ENCODE assay signal across 9 mouse cellular contexts in genomic region chr3:84695867-84696361, GRCm38 (mm10). TPM values are rescaled to one million over a fixed set of nuclear protein-coding genes. Genes with fewer than 3 reads are reported as not detected.
DNase-seq lines count a peak whose midpoint lies in the region; ATAC-seq lines count a peak whose summit lies in the region.
"Had no signal": no experiment of that assay in that cellular context is flagged by ENCODE, and none has a peak within 500 bp of the region (broad histone marks: within the 10 kb centered on the region; RNA-seq: fewer than 3 reads in every experiment).

No protein-coding gene starts in this region.

- H3K4me3 ChIP-seq in embryonic facial prominence, embryonic 15.5 days (replicated peaks), result no peak overlapping the region

- no peaks in the 10 kb centered on the region for H3K27me3 ChIP-seq in embryonic facial prominence, embryonic 15.5 days

- peak overlapping the region; percentile 39 for H3K4me2 ChIP-seq in embryonic facial prominence, embryonic 15.5 days (replicated peaks)

- WGBS in embryonic facial prominence, embryonic 15.5 days, result 50% methylated on average over 9 of the region's 9 CpGs

- ATAC-seq in embryonic facial prominence, embryonic 15.5 days (ENCODE audit: insufficient number of reproducible peaks, low FRiP score, low TSS enrichment, low read depth), result peak; percentile 27; the same call in 1 of the 2 replicates
- ATAC-seq: inflammation-experienced regulatory T-cells, adult 6 months had no signal

- intact Hi-C loops in left cerebral cortex, postnatal 4 days (cut with DNase I), result loop anchor here (10.0 kb wide), 2 partner anchors 119 to 149 kb away; partner anchors contain the start of gene Fbxw7
- intact Hi-C loops in left cerebral cortex, postnatal 36 days (cut with DNase I), result loop anchor here (10.0 kb wide), 1 partner anchor 119 kb away; the partner anchor contains the start of gene Fbxw7

- H3K36me3 ChIP-seq in embryonic facial prominence, embryonic 15.5 days, result no peaks in the 10 kb centered on the region

- H3K9me3 ChIP-seq in embryonic facial prominence, embryonic 15.5 days (replicated peaks), result no peaks in the 10 kb centered on the region

- DNase-seq in cerebellum, postnatal 10 days, result peak; percentile 33 to 36
- DNase-seq in cerebellum, adult 11 months, result no peak
- DNase-seq in left cerebral cortex, postnatal 4 days, result peak; percentile 18
- no peak for DNase-seq in left cerebral cortex, postnatal 36 days (ENCODE audit: low spot score in 2 of 2)
- peak; percentile 66 for DNase-seq in lung, postnatal 14 days
- no peak for DNase-seq in ovary, postnatal 36 days (ENCODE audit: low spot score)
- DNase-seq in left cerebral cortex, adult 8-10 months (ENCODE audit: low spot score in 2 of 2), result no peak

- H3K4me1 ChIP-seq in embryonic facial prominence, embryonic 15.5 days, result peaks cover 14% of the 10 kb centered on the region

- H3K9ac ChIP-seq in embryonic facial prominence, embryonic 15.5 days, result no peak overlapping the region

- H3K27ac ChIP-seq in embryonic facial prominence, embryonic 15.5 days (replicated peaks), result peak overlapping the region; percentile 13; the same call in 1 of the 2 replicates

RNA-seq across cellular contexts. Expression of gene Tmem154, which starts 29.9 kb away (rescaled TPM):
- 1 to 10 TPM; 1.4 to 1.7 TPM for total RNA-seq in left cerebral cortex, postnatal 4 days (2021)
- total RNA-seq in left cerebral cortex, postnatal 36 days (2021), result under 1 TPM; 0.20 to 0.32 TPM
- 9.1 and 11.1 TPM in 2 replicates for polyA plus RNA-seq in embryonic facial prominence, embryonic 15.5 days (2015; fragmentation: Nextera tagmentation; extraction: Ambion mirVana)
- under 1 TPM; 0.17 to 0.53 (median 0.36) TPM for total RNA-seq in left cerebral cortex, adult 8-10 months (2022)

Comparison
In these comparisons a context has a peak if more than half of its experiments do, and no peak if none do; other contexts are left out.
1. DNase-seq: peak in cerebellum, postnatal 10 days (2 of 2), left cerebral cortex, postnatal 4 days (single experiment) and lung, postnatal 14 days (single experiment); none in cerebellum, adult 11 months (single experiment), left cerebral cortex, postnatal 36 days (0 of 2), ovary, postnatal 36 days (single experiment) and left cerebral cortex, adult 8-10 months (0 of 2).